9 mouse cellular contexts compared by ENCODE assay signal in the genomic region with DNA sequence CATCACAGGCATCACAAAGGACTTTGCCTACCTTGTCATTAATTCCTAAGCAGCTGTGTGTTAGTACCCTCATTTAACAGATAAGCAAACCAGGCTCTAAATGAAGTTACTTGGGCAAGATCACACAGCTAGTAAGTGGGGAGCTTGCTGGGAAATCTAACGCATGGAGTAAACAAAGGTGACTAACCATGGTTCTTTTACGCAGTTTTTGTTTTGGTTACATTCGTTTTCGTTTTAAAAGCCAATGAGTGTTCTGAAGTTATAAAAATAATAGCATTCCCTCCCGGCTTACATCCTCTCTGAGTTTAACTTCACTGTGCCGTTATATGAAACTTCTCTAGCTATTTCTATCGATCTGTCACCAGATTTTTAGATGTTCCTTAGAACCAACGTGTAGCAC. TPM values are rescaled to one million over a fixed set of nuclear protein-coding genes. Genes with fewer than 3 reads are reported as not detected.
DNase-seq lines count a peak whose midpoint lies in the region; ATAC-seq and TF ChIP-seq lines count a peak whose summit lies in the region.
"Had no signal": no experiment of that assay in that cellular context is flagged by ENCODE, and none has a peak within 500 bp of the region (broad histone marks: within the 10 kb centered on the region; RNA-seq: fewer than 3 reads in every experiment).

No protein-coding gene starts in this region.

- peak overlapping the region; percentile 39 for H3K4me3 ChIP-seq in heart, adult 2 months
- peak overlapping the region; percentile 50 for H3K4me3 ChIP-seq in hindbrain, embryonic 12.5 days
- H3K4me3 ChIP-seq in macrophage (ENCODE audit: inconsistent target), result peak overlapping the region; percentile 22; the same call in 1 of the 2 replicates

- no peak for TF ChIP-seq CTCF in heart, adult 2 months (IDR thresholded peaks at IDR 0.05)

- DNase-seq in heart, adult 2 months, result no peak
- no peak for DNase-seq in heart, postnatal 4 days
- DNase-seq in CD4-positive, CD25-positive, alpha-beta regulatory T cell, adult 2 months (ENCODE audit: low read depth, low spot score), result peak; percentile 31
- DNase-seq in cerebellum, adult 11 months, result no peak
- no peak for DNase-seq in gastrocnemius, adult 18-20 months (ENCODE audit: low spot score)
- DNase-seq: gastrocnemius, postnatal 14 days had no signal

- no peak for TF ChIP-seq POLR2A in heart, adult 2 months (IDR thresholded peaks at IDR 0.05; ENCODE audit: insufficient read depth, low read depth, low read length)

- 17% methylated on average over 8 of the region's 8 CpGs for WGBS in heart, adult 2 months
- WGBS in hindbrain, embryonic 12.5 days, result 18% methylated on average over 8 of the region's 8 CpGs
- 14% methylated on average over 8 of the region's 8 CpGs for WGBS in macrophage (ENCODE audit: missing documents)

- intact Hi-C loops in heart, adult 2 months (cut with DNase I), result no loop called here

- H3K9ac ChIP-seq in heart, adult 2 months (ENCODE audit: low read depth, low read length), result no peak overlapping the region
- H3K9ac ChIP-seq in hindbrain, embryonic 12.5 days, result peak overlapping the region; percentile 56

- peak overlapping the region; percentile 87 for H3K4me2 ChIP-seq in hindbrain, embryonic 12.5 days (replicated peaks)

- H3K36me3 ChIP-seq in heart, adult 2 months (ENCODE audit: control insufficient read depth, insufficient read depth, low read length), result no peaks in the 10 kb centered on the region
- H3K36me3 ChIP-seq in hindbrain, embryonic 12.5 days, result no peaks in the 10 kb centered on the region
- no peaks in the 10 kb centered on the region for H3K36me3 ChIP-seq in macrophage (ENCODE audit: inconsistent target)

- no peak for TF ChIP-seq EP300 in heart, adult 2 months (IDR thresholded peaks at IDR 0.05; ENCODE audit: insufficient read depth, low read depth, low read length)

- H3K9me3 ChIP-seq in hindbrain, embryonic 12.5 days (replicated peaks), result no peaks in the 10 kb centered on the region

- no peak overlapping the region for H3K27ac ChIP-seq in heart, adult 2 months
- H3K27ac ChIP-seq in hindbrain, embryonic 12.5 days, result no peak overlapping the region
- H3K27ac ChIP-seq in macrophage, result no peak overlapping the region

- H3K27me3 ChIP-seq in heart, adult 2 months (ENCODE audit: control insufficient read depth, insufficient read depth, low read length), result peaks cover 4% of the 10 kb centered on the region; the same call in 1 of the 2 replicates
- peaks cover 22% of the 10 kb centered on the region for H3K27me3 ChIP-seq in hindbrain, embryonic 12.5 days

- peaks cover 2% of the 10 kb centered on the region for H3K4me1 ChIP-seq in heart, adult 2 months (ENCODE audit: control insufficient read depth, insufficient read depth, low read length)
- peaks cover 11% of the 10 kb centered on the region for H3K4me1 ChIP-seq in hindbrain, embryonic 12.5 days

- no peak for ATAC-seq in hindbrain, embryonic 12.5 days (ENCODE audit: low FRiP score)
- no peak for ATAC-seq in cerebellum, adult (ENCODE audit: insufficient number of reproducible peaks, low FRiP score, low TSS enrichment)

- no peaks in the 10 kb centered on the region for H3K79me2 ChIP-seq in heart, adult 2 months (replicated peaks; ENCODE audit: control insufficient read depth, insufficient read depth, low read length)
- no peaks in the 10 kb centered on the region for H3K79me2 ChIP-seq in macrophage (ENCODE audit: inconsistent target)

RNA-seq across cellular contexts. Expression of a gene that starts 10.9 kb away (rescaled TPM):
- total RNA-seq in heart, adult 2 months (2021), result 10 to 100 TPM; 25.5 to 26.6 TPM
- 5.9 and 11.7 TPM in 2 replicates for polyA plus RNA-seq in heart, adult 2 months (2012; rRNA removed)
- total RNA-seq in heart, postnatal 4 days (2021), result 10 to 100 TPM; 29.4 to 29.5 TPM
- 50.6 and 66.1 TPM in 2 replicates for polyA plus RNA-seq in hindbrain, embryonic 12.5 days (2016; fragmentation: Nextera tagmentation; extraction: Ambion mirVana)
- total RNA-seq in macrophage (2018; cell fraction: chromatin; rRNA removed), result 10 to 100 TPM; 13.8 to 47.9 (median 30.7) TPM
- total RNA-seq in macrophage (2018; cell fraction: cytosol; rRNA removed), result 10 to 100 TPM; 25.4 to 53.0 (median 38.6) TPM
- total RNA-seq in macrophage (2018; cell fraction: nucleus; rRNA removed), result 10 to 100 TPM; 14.4 to 46.8 (median 28.4) TPM
- 27.8 to 53.2 TPM (median 43.3 TPM) in 3 replicates for polyA plus RNA-seq in macrophage (2018)
- 10 to 100 TPM; 26.4 to 33.1 TPM for total RNA-seq in gastrocnemius, adult 18-20 months (2021)

RNA-seq across cellular contexts. Expression of a gene that starts 19.8 kb away (rescaled TPM):
- total RNA-seq in heart, adult 2 months (2021), result 10 to 100 TPM; 23.9 to 26.7 TPM
- polyA plus RNA-seq in heart, adult 2 months (2012; rRNA removed), result 3.7 and 7.8 TPM in 2 replicates
- 10 to 100 TPM; 53.0 to 58.9 TPM for total RNA-seq in heart, postnatal 4 days (2021)
- polyA plus RNA-seq in hindbrain, embryonic 12.5 days (2016; fragmentation: Nextera tagmentation; extraction: Ambion mirVana), result 26.3 and 26.4 TPM in 2 replicates
- total RNA-seq in macrophage (2018; cell fraction: chromatin; rRNA removed), result 100 to 1,000 TPM in 1 of 26 experiments, 10 to 100 TPM in 25; 31.9 to 112 (median 70.3) TPM
- total RNA-seq in macrophage (2018; cell fraction: cytosol; rRNA removed), result 10 to 100 TPM; 26.0 to 35.5 (median 31.7) TPM
- total RNA-seq in macrophage (2018; cell fraction: nucleus; rRNA removed), result 10 to 100 TPM; 25.6 to 94.2 (median 49.6) TPM
- 19.6 to 30.9 TPM (median 24.4 TPM) in 3 replicates for polyA plus RNA-seq in macrophage (2018)
- total RNA-seq in gastrocnemius, adult 18-20 months (2021), result 10 to 100 TPM; 18.3 to 18.8 TPM
